Mouse (Mus musculus): ENCODE measurements around the gene Ip6k2.
A peak's percentile ranks its signal among the peaks of the same experiment; 100 is the strongest.

The Ip6k2 gene

DNA sequence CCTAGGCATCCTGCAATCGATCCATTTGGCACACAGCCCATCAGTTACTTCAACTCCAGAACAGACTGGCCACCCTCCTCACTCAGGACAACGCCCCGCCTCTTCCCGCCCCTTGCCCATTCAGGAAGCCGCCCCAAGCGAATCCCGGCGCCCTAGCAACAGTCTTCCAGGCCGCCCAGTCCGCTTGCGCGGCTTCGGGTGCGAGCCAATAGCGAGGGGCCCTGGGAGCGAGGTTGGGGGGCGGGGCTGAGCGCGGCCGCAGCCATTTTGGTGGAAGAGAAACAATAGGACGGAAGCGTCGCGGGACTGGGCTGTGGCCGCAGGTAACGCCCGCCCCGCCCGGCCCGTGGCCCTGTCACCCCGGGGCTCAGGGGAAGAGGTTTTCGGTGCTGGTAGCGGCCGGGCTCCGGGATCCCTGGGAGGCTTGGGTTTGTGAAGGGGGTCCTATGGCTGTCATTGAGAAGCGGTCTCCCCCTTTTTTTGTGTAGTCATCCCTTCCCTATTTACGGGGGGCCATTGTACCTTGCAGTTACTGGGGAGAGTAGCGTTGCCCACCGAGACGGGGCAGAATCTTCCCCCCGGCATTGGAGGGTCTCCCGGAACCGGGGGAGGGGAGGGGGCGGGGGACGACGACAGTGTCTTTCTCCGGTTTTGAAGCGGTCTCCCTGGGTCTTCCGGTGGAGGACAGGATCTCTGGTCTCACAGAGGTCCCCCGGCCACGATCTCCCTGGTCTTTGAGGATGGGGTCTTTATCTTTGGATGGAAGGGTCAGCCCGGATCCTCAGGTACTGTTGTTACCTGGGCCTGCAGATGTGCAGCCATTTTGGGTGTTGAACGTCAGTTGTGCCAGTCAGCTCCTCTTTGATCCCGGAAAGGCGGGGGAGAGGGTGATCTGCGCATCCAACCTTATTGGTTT is at the start of gene Ip6k2:
Gene Ip6k2 (plus strand): TSS at position 249 of the 916 bp plus-strand sequence.
- peak; percentile 89 for DNase-seq (ENCODE audit: low read depth)

DNA sequence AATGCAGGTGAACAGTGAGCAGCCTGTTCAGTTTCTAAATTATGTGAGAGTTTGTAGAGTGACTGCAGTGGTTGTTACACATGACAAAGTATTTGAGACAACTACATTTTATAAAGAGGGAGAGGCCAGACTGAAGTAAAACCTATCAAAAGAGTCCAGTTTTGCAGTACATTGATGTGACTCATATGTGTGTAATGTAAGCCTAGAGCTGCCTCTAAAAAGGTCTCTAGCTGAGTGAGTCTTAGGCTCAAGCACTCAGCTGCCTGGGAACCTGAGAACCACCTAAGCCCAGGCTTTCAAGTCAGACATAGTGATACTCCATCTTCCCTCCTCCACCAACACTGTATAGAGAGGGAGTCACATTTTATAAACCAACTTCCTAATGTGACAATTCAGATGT is 49.0 kb upstream of the Ip6k2 start:
- no peak for DNase-seq (ENCODE audit: low read depth)

DNA sequence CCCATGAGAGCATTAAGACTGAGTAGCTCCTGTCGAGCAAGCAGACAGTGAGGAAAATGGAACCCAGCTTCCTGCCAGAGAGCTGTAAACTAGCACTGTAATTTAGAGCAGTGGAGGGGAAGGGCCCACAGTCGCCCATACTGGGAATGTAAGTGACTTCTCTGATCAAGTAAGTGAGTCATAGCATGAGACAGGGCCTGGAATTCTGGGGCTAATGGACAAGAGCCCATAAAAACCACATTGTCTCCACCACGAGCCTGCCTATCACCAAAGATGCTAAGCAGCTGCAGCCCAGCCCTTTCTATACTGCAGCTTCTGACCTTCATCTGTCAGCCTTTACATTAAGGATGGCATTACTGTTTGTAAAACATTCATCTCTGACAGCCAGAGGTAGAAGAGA is 44.4 kb upstream of the Ip6k2 start:
- DNase-seq (ENCODE audit: low read depth) = no peak

DNA sequence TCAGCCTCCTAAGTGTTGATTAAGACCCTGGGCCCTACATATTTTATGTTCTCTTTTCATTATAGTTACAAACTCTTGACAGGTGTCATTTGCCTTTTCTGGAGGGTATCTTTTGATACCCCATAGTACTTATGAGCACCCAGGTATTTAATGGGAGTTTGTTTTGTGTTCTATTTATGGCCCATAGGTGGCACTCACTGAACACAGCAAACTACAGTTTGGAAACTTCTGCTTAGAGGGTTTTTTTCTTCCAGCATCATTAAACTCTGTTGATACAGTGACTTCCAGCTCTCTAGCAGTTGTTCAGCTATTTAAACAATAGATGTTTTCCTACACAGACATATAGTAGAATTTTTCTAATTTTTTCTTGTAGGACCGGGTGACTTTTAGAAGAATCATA is 43.5 kb upstream of the Ip6k2 start:
- DNase-seq (ENCODE audit: low read depth) = peak; percentile 32

DNA sequence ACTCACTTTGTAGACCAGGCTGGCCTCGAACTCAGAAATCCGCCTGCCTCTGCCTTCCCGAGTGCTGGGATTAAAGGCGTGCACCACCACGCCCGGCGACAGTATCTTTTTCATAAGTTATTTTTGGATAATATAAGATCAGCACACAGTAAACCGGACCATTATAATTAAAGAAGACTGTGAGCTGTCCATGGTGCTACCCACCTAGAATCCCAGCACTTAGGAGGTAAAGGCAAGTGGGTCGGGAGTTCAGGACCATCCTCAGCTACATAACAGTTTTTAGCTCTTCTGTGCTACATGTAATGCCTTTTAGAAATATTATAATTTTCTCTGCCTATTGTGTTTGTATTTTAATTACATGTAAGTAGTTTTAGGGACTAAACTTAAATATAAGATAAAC is 41.5 kb upstream of the Ip6k2 start:
- no peak for DNase-seq (ENCODE audit: low read depth)

DNA sequence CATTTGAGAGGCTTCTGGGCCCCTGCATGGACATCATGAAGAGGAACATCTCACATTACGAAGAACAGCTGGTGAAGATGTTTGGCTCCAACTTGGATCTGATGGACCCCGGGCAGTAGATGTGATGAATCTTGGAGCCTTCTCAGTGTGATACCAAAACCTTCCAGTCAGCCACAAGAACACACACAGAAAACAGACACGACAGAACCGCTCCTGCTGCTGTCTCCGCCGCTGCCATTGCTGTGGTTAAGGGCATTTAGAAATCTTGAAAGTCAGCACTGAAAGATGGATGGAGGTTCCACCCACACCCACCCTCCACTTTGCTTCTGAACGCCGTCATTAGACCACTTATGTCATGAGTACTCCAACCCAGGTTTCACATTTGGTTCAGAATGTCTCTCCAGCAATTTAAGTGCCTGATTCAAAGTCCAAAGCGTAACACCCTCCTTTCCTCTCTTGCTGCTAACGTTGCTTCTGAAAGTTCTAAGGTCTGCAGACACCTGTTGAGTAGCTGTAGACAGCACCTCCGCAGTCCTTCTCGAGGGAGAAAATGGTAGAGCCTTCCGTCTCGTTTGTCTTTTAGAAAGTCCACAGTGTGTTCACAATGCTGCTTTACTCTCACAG is 36.6 kb upstream of the Ip6k2 start:
- no peak for DNase-seq (ENCODE audit: low read depth)

DNA sequence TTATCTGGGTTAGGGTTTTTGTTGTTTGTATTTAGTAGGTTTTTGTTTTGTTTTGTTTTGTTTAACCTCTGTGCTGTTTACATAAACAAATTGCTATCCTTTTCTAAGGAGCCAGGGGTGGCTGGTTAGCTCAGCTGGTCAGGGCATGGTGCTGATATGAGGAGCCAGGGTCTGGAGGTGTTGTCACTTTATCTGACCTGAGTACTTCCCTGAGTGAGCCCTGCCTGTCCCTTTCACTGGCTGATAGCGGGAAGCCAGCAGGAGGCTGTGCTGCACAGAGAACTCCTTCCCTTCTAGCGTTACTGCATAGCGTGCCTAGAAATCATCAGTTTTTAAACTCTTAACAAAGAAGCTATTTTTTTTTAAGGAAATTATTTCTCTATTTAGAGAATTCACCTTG is 35.9 kb upstream of the Ip6k2 start:
- DNase-seq (ENCODE audit: low read depth) = no peak

DNA sequence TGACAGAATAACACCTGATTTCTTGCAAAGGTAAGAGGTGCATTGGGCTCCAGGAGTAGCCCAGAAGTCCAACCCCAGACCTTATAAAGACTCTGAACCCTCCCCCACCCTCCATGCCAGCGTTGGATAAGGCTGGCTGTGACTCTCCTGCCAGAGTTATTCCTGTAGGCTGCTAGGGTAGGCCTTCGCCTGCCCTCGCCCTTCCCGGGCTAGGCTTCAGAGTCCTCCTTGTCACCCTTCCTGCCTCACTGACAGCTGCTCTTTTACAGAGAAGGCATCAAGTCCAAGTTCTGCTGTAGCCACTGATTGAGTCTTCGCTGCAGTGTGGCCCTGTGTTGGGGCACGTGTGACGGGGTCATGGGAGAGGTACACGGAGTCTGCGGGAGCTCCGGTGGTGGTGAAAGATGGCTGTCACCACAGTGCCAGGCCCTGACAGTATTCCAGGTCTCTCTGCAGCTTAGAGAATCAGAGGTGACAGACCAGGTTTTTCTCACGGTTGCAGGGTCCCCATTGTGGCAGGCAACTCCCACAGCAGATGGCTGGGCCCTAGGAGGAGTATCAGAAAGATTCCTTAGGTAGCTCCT is 34.9 kb upstream of the Ip6k2 start:
- no peak for DNase-seq (ENCODE audit: low read depth)

DNA sequence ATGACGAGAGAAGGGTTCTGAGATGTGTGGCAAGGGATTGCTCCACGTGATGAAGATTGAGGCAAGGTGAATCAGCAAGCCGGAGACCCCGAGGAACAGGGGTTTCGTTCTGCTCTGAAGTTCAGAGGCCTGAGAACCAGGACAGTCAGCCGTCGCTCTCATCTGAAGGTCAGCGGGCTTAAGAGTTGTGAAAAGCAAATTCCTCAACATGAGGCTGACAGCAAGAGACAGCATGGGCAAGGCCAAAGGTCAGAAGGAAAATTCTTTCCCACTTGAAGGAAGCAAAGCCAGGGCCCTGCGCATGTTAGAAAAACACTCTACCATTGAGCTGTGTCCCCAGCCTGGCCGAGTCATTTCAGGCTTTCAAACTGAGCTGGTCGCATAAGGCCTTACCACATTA is 33.0 kb upstream of the Ip6k2 start:
- no peak for DNase-seq (ENCODE audit: low read depth)

DNA sequence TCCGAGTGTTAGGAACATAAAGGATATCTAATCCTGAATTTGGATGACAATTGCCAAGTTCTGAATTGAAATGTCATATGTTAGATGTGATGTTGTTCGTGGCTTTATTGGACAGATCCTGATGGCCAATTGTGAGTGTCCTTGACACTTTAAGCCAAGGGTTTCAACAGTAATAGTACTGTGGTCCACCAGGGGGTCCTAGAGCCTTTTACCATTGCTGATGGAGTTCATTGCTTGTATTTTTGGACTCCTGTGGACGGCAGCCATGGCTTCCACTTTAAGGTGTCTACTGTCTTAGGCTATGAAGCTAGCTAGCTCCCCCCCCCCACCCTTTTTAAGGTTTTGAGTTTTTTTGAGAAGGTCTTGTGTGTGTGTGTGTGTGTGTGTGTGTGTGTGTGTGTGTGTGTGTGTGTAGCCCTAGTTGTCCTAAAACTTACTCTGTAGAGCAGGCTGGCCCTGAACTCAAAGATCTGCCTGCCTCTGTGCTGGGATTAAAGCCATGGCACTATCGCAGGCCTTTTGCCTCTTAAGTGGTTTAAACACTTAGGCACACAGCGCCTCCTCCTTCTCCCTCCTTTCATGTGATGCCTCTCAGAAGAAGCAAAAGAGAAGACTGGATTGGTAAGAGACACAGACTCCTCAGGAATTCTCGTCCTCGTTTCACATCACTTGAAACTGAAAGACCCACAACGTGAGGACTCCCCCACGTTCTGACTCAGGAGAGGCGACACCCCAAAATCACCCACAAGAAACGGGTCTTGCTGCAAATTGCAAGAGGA is 31.3 kb upstream of the Ip6k2 start:
- no peak for DNase-seq (ENCODE audit: low read depth)

DNA sequence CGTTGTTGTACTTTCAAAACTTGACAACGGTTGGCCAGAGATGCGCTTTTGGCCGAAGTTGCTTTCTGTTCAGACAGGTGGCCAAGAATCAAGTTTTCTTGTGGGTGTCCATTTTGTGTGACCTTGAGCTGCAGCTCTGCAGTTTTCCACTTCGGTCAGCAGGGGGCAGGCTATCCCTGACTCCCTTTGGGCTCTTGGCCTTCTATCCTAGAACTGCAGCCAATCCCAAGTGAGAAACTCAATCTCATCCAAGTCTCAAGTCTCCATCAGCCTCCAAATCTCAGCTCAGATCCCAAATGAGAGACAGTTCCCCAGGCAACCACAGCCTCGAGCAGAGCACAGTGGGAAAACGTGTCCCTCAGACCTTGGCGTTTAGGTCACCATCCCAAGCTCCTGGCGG is 30.3 kb upstream of the Ip6k2 start:
- DNase-seq (ENCODE audit: low read depth) = peak; percentile 55

DNA sequence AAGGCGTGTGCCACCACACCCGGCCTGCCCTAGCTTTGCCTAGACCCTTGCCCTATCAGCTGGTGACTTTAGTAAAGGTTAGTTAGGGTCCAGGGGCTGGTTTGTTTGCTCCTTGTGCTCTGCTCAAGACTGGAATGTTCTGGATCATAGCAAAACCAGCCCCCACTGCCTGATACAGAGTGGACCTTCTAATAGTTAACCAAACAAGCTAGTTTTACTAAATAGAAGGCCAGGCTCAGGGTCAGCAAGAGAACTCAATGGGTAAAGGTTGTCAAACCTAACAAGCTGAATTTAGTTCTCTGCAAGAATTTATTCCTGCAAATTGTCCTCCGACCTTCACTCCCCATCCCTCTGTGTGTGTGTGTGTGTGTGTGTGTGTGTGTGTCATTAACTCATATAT is 29.6 kb upstream of the Ip6k2 start:
- DNase-seq (ENCODE audit: low read depth) = no peak

DNA sequence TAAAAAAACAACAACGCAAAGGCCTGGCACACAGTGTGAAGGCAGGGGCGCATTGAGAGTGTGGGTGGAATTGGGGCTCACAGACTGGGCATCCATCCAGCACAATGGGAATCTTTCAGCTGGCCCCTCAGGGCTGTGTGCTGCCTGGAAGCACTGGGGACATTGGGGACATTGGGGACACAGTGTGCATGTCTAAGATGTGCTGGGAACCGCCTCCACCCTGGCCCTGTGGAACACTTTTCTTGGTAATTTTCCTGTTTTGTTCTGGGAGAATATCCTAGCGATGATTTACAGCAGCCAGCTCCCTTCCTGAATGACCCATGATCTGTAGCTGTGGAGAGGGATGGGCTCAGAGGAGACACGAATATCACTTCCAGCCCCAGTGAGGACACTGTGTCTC is 29.2 kb upstream of the Ip6k2 start:
- no peak for DNase-seq (ENCODE audit: low read depth)

DNA sequence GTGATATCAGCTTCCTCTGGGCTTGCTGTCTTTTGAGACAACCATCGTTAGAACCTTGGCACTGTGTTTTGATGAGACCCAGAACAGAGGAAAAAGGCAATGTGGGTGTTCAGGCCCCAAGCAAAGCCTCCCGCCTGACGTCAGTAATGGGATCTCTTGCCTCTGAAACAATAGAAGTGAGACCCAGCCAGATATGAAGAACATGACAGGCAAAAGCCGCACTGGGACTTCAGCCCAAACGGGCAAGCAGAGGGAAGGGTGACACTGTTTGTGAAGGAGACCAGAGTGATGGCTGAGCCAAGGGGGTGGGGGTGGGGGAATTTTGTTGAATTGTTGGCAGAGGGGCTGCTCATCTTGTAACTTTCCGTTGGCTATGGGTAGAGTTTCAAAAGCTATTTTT is 26.2 kb upstream of the Ip6k2 start:
- no peak for DNase-seq (ENCODE audit: low read depth)

DNA sequence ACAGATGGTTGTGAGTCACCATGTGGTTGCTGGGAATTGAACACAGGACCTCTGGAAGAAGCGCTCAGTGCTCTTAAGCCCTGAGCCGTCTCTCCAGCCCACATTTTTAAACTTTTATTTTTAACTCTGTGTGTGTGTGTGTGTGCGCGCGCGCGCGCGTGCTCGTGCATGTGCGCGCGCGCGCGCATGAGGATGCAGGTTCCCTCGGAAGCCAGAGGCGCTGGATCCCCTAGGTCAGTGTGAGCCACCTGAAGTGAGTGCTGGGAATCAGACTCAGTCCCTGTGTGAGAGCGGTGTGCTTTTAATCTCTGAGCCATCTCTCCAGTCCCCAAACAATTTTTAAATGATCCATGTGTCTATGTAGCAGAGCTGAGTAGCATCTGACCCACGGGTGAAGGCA is 24.5 kb upstream of the Ip6k2 start:
- DNase-seq (ENCODE audit: low read depth) = no peak

DNA sequence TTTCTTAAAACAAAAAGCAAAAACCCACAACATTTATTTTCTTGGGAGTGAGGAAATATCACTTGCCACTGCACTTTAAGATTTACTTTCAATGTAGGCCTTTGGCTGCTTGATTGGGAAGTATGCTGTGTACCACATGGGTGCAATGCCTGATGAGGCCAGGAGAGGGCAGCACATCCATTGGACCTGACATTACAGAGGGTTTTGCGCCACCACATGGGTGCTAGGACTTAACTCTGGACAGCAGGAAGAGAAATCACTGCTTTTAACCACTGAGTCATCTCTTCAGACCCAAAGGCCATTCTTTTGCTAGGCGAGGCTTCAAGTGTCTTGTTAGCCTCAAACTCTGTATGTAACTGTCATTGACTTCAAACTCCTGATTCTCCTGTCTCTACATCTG is 23.8 kb upstream of the Ip6k2 start:
- peak; percentile 67 for DNase-seq (ENCODE audit: low read depth)

DNA sequence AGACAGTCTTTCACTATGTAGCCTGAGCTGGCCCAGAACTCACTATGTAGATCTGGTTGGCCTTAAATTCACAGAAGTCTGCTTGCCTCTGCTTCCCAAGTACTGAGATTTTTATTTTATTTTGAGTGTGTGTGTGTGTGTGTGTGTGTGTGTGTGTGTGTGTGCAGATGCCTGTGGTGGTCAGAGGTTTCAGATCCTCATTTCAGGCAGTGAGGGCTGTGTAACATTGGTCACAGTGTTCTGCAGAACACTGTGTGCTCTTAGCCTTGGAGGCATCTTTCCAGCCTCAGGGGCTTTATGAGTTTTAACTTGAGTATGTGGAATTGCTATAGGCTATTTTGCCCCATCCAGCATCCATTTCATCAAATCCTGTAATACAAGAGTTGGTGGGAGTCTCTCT is 22.0 kb upstream of the Ip6k2 start:
- DNase-seq (ENCODE audit: low read depth) = no peak

DNA sequence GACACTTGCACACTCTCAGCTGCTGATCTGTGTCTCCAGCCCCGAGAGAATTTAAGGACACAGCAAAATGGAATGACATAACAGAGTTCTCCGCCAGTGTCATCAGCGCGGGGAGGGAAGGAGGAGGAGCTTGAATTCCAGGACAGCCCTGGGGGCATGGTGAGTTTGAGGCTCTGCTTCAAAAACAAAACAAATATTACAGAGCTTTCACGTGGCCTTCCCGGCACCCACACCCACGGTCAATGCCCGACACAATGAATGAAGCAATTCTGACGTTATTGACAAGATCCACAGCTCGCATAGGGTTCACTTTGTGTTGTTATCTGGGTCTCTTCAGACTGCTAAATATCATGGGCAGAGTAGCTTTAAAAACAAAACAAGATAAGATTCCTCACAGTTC is 18.6 kb upstream of the Ip6k2 start:
- DNase-seq (ENCODE audit: low read depth) = no peak

DNA sequence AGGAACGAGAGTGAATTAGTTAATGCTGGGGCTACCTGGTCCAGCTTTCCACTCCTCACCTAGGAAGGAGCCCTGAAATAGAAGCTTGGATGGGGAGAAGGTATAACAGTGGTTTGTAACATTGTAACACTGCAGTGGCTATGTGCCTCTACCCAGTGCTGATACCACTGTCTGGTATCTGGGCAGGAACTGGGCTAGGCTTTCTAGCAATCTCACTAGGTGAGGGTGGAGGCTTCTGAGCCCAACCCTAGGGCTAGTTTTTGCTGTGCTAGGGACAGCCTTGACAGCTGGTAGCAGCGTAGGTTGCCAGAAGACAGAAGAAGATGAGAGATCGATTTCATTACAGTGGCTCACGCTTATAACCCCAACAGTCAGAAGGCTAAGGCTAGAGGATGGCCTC is 7.0 kb upstream of the Ip6k2 start:
- no peak for DNase-seq (ENCODE audit: low read depth)

DNA sequence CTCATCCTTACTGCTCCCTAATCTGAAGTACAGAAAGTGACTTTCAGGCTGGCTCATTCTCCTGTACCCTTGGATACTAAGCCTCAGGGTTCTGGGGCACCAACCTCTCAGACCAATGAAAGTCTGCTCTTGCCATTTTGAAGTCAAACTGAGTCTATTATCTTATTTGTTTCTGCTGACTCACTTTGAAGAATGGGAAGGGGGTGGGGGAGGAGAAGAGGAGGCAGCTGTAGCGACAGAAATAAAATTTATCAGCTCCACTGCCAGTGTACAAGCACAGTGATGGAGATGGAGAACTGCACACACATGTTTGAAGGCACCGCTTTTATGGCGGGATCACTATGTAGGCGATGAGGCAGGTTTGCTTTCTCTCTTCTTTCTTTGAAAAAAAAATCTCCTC is 6.3 kb upstream of the Ip6k2 start:
- no peak for DNase-seq (ENCODE audit: low read depth)

DNA sequence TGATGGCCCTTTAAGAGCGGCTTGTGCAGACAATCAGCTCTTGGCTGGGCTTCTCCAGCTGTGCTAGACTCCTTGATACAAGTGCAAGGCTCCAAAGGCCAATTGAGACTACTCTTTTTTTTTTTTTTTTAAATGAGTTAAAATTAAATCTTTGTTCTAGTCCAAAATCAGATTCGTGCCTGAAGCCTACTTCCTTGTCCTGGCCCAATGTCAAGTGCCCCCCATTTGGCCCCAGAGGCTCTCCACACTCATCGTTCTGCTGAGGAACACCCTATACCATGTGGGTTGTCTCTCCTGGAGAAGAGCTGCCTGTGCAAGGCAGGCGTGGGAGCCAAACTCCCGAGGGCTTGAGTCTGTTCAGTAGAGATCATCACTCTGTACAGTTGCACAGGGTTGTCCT is 2.6 kb upstream of the Ip6k2 start:
- no peak for DNase-seq (ENCODE audit: low read depth)

DNA sequence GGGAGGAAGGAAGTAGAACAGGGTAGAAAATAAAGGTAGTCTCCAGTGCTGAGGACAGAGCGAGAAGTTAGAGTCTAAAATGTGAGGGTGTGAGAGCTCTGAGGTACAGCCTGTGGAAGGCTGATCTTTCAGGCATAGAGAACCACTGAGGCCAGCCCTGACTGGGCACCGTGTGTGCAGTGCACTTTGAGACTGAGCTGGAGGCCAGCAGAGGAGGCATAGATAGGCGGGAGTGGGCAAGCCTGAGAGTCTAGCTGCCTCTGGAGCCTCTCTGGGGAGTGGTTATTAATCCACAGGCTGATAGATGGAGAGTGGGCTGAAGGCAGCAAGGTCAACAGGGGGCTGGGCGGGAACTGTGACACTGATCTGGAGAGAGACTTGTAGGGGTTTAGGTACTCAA is 1.7 kb upstream of the Ip6k2 start:
- DNase-seq (ENCODE audit: low read depth) = no peak

All from naive thymus-derived CD4-positive, alpha-beta T cell, adult 2 months (primary cell).